Mouse (Mus musculus): ENCODE data around the gene Cpox. TPM values are rescaled to one million over a fixed set of nuclear protein-coding genes. Genes with fewer than 3 reads are reported as not detected.

The Cpox gene
- total and polyA plus RNA-seq, 2 experiments from 2014 or later: 12.6 to 16.6 TPM

DNA sequence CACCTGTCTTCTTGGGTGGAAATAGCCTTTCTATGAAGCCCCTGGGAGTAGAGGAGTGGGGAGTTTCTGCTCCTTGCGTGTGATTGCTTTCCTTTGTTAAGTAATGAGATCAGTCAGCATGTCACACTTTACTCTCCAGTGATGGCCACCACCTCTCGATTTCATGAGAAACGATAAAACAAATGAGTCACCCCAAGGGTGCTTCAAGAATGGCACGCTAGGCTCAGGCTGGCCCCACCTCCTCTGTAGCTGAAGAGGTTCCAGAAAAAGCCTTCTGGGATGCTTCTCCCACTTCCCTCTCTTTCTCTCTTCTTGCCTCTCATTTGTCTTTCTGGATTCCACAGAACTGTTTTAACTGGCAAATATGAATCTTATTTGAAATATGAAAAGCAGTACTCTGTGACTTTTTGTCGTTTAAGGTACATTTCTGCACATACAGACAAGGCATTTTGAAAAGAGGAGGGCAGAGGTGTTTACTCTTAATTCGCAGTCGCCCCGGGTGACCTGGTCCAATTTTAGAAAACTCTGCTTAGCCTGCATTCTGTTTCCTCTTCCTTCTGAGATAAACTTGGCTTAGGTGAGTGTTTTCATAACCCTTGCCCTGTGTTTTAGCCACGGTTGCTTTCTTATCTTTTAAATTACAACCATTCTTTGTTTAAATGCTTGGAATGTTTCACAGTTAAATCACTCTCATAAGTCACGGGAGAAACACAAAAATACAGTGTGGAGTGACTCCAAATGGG, 33.5 kb downstream of the Cpox start:
- TF ChIP-seq CTCF (IDR thresholded peaks at IDR 0.05; ENCODE audit: low read depth): no peak
- Histone ChIP-seq H3K36me3 (ENCODE audit: insufficient read depth, low read length) (no peaks in the 10 kb centered on the region), H3K27ac (no peak overlapping the region), H3K9ac (replicated peaks; ENCODE audit: low read length) (no peak overlapping the region), H3K4me2 (ENCODE audit: low read depth, low read length) (no peak overlapping the region), H3K4me1 (ENCODE audit: insufficient read depth, low read length) (no peaks in the 10 kb centered on the region), H3K4me3 (ENCODE audit: low read length) (no peak overlapping the region), H3K27me3 (ENCODE audit: insufficient read depth, low read length) (no peaks in the 10 kb centered on the region), H3K9me3 (ENCODE audit: low read length) (no peaks in the 10 kb centered on the region)
- 45% methylated on average over 10 of the region's 10 CpGs for WGBS
- no peak for DNase-seq (ENCODE audit: low spot score)
- ATAC-seq: no peak

DNA sequence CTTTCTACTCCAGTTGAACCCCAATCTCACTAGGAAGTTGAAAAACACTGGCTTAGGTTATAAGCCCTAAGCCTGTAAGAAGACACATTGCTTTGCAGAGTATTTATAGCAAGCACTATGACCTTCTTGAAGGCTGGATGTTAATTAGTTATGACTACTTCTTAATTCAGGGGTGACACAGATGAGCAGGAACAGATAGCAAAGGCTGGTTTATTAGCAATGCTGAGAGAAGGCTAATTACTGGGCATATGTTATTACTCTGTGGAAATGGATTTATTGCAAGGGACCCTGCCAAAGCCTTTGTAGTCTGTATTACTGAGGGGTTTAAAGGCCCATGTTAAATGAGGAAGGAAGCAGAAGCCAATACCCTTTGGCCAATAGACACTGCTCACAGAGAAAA, 34.9 kb downstream of the Cpox start:
- no peak for TF ChIP-seq CTCF (IDR thresholded peaks at IDR 0.05; ENCODE audit: low read depth)
- H3K4me3 ChIP-seq (ENCODE audit: low read length): no peak overlapping the region
- no peaks in the 10 kb centered on the region for H3K4me1 ChIP-seq (ENCODE audit: insufficient read depth, low read length)
- no peaks in the 10 kb centered on the region for H3K36me3 ChIP-seq (ENCODE audit: insufficient read depth, low read length)
- H3K9me3 ChIP-seq (ENCODE audit: low read length): no peaks in the 10 kb centered on the region
- no peak overlapping the region for H3K9ac ChIP-seq (replicated peaks; ENCODE audit: low read length)
- no peaks in the 10 kb centered on the region for H3K27me3 ChIP-seq (ENCODE audit: insufficient read depth, low read length)
- DNase-seq (ENCODE audit: low spot score) (no peak), ATAC-seq (0 out of 2 replicates have a peak, but pooled peaks have one; percentile 24)
- H3K27ac ChIP-seq: no peak overlapping the region
- H3K4me2 ChIP-seq (ENCODE audit: low read depth, low read length): no peak overlapping the region

DNA sequence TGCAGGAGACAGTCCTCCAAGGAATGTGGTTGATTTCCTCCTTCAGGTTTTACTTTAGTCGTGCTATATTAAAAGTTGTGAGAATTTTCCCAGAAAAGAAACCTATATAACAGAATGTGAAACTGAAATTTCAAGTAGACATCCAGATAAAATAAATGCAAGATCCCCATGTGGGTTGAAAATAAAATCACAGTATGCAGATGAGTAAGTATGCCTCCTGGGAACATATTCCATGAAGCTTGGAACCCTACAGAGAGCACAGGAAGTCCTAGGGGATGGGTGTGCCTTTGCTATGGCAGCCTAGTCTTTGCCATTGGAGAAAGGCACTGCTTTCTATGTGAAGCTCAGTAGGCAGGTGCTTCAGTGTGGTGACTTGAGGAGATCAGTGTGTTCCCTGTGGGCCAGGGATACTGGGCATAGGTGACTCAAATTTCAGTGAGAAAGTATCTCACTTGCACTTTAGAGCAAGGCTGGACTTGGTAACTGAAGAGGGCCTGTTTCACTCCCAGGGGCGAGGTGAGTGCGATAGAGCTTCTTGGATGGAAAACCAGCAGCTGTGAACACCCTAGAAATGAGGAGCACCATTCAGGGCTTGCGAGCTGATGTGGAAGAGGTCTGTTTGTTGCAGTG, 37.3 kb downstream of the Cpox start:
- Histone ChIP-seq H3K27ac (no peak overlapping the region), H3K4me2 (ENCODE audit: low read depth, low read length) (no peak overlapping the region), H3K27me3 (ENCODE audit: insufficient read depth, low read length) (no peaks in the 10 kb centered on the region), H3K36me3 (ENCODE audit: insufficient read depth, low read length) (no peaks in the 10 kb centered on the region), H3K9ac (replicated peaks; ENCODE audit: low read length) (no peak overlapping the region), H3K4me1 (ENCODE audit: insufficient read depth, low read length) (no peaks in the 10 kb centered on the region), H3K4me3 (ENCODE audit: low read length) (no peak overlapping the region), H3K9me3 (ENCODE audit: low read length) (no peaks in the 10 kb centered on the region)
- no peak for ATAC-seq
- TF ChIP-seq CTCF (IDR thresholded peaks at IDR 0.05; ENCODE audit: low read depth): no peak
- DNase-seq (ENCODE audit: low spot score): no peak
- 94% methylated on average over 4 of the region's 4 CpGs for WGBS

DNA sequence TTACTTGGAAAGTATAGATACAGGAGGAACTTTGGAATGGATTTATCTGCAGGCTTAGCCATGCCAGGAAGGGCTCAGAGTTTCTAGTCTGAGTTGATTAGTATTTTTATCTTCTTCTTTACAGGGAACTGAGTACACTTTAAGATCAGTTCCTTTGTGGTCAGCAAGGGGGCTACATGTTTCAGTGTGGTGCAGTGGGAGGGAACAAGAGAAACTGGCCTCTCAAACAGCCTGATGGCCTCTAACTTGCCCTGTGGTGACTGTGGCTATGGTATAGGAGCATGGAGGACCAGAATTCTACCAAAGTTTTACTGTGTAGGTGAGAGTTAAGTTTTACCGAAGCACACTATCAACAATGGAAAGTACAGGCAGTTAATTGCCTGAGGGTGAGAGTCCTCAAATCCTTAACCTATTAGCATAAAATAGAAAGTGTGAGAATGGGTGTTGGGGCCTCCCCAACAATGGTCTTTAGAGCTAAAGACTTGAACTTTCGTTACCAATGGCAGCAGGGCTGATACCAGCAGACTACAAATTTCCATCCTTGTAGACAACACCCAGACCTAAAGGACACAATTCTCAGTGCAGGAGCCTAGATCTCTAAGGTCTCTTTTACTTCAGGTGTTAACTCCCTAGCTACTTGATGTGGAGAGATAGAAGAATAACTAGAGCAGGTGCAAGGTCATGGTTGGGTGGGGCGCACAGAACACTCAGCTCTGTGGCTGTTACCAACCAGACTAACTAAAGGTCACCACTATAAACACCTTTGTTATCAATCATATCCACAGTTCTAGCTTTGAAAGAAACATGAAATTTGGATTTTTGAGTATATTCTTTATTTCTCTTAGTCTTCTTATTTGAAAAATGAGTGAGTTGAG, 38.7 kb downstream of the Cpox start:
- 84% methylated on average over 3 of the region's 3 CpGs for WGBS
- no peaks in the 10 kb centered on the region for H3K27me3 ChIP-seq (ENCODE audit: insufficient read depth, low read length)
- no peaks in the 10 kb centered on the region for H3K9me3 ChIP-seq (ENCODE audit: low read length)
- H3K27ac ChIP-seq: no peak overlapping the region
- H3K4me2 ChIP-seq (ENCODE audit: low read depth, low read length): no peak overlapping the region
- ATAC-seq (no peak), DNase-seq (ENCODE audit: low spot score) (no peak)
- no peak overlapping the region for H3K9ac ChIP-seq (replicated peaks; ENCODE audit: low read length)
- TF ChIP-seq CTCF (IDR thresholded peaks at IDR 0.05; ENCODE audit: low read depth): no peak
- H3K4me3 ChIP-seq (ENCODE audit: low read length): no peak overlapping the region
- no peaks in the 10 kb centered on the region for H3K36me3 ChIP-seq (ENCODE audit: insufficient read depth, low read length)
- no peaks in the 10 kb centered on the region for H3K4me1 ChIP-seq (ENCODE audit: insufficient read depth, low read length)

DNA sequence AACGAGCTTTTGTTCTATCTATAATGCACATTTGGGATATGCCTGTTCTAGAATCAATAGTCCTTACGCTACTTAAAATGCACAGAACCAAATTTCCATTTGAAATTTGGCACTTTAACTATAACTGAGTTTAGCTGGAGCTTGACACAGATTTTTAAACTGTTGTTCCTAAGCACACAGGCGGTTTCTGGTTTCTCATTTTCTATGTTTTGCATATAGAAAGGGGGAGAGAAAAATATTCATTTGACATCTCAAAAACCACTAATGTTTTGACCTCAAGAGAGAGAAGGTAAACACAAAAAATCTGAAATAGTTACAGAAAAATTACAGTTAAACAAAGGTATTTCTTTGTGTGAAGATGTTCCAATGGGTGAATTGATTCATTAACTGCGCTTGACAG, 39.4 kb downstream of the Cpox start:
- no peak for DNase-seq (ENCODE audit: low spot score)
- ATAC-seq: no peak
- Histone ChIP-seq H3K9me3 (ENCODE audit: low read length) (no peaks in the 10 kb centered on the region), H3K27ac (no peak overlapping the region), H3K4me1 (ENCODE audit: insufficient read depth, low read length) (no peaks in the 10 kb centered on the region), H3K9ac (replicated peaks; ENCODE audit: low read length) (no peak overlapping the region), H3K4me2 (ENCODE audit: low read depth, low read length) (no peak overlapping the region), H3K4me3 (ENCODE audit: low read length) (no peak overlapping the region), H3K27me3 (ENCODE audit: insufficient read depth, low read length) (no peaks in the 10 kb centered on the region), H3K36me3 (ENCODE audit: insufficient read depth, low read length) (no peaks in the 10 kb centered on the region)
- WGBS: 77% methylated on average over 4 of the region's 4 CpGs
- TF ChIP-seq CTCF (IDR thresholded peaks at IDR 0.05; ENCODE audit: low read depth): no peak

DNA sequence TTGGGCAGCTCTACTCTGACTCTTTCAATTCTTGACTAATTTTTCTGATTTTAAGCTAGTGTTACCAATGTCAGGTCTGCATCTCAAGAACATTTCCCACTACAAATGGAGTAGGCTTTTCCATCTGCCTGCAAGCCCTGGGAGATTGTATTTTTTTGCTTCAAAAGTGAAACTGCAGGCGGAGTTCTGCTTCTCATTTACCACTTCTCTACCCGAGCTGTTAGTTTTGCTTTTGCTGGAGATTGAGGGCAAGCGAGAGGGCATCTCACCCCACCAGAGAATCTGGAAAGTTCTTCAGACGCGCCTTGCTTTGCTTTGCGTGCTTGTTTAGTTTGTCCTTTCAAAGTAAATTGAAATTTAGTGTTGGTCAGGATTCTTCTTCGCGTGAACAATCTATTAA, 42.1 kb downstream of the Cpox start:
- H3K27ac ChIP-seq: no peak overlapping the region
- WGBS: 85% methylated on average over 8 of the region's 8 CpGs
- DNase-seq (ENCODE audit: low spot score) (no peak), ATAC-seq (no peak)
- H3K36me3 ChIP-seq (ENCODE audit: insufficient read depth, low read length): no peaks in the 10 kb centered on the region
- H3K4me2 ChIP-seq (ENCODE audit: low read depth, low read length): 0 out of 2 replicates have a peak overlapping the region, but pooled peaks have one; percentile 5
- no peaks in the 10 kb centered on the region for H3K27me3 ChIP-seq (ENCODE audit: insufficient read depth, low read length)
- H3K4me3 ChIP-seq (ENCODE audit: low read length): no peak overlapping the region
- H3K9me3 ChIP-seq (ENCODE audit: low read length): no peaks in the 10 kb centered on the region
- TF ChIP-seq CTCF (IDR thresholded peaks at IDR 0.05; ENCODE audit: low read depth): no peak
- no peak overlapping the region for H3K9ac ChIP-seq (replicated peaks; ENCODE audit: low read length)
- no peaks in the 10 kb centered on the region for H3K4me1 ChIP-seq (ENCODE audit: insufficient read depth, low read length)

Data from hindbrain, postnatal 0 days (tissue).